In genomic region chr16:98041676-98042075, GRCm38 (mm10) we compare ENCODE assay signal across 10 mouse cellular contexts. TPM values are rescaled to one million over a fixed set of nuclear protein-coding genes. Genes with fewer than 3 reads are reported as not detected.
DNase-seq lines count a peak whose midpoint lies in the region; ATAC-seq and TF ChIP-seq lines count a peak whose summit lies in the region.
"Had no signal": no experiment of that assay in that cellular context is flagged by ENCODE, and none has a peak within 500 bp of the region (broad histone marks: within the 10 kb centered on the region; RNA-seq: fewer than 3 reads in every experiment).

No protein-coding gene starts in this region.

- no peak for ATAC-seq in intestine, embryonic 16.5 days

- H3K79me2 ChIP-seq in MEL (ENCODE audit: control insufficient read depth, insufficient read depth, low read length, poor library complexity): no peaks in the 10 kb centered on the region

- no peaks in the 10 kb centered on the region for H3K27me3 ChIP-seq in MEL (ENCODE audit: control insufficient read depth in 1 of 2, insufficient read depth in 2 of 2, low read length in 2 of 2)
- H3K27me3 ChIP-seq in intestine, embryonic 16.5 days (replicated peaks; ENCODE audit: control insufficient read depth, insufficient read depth, low read length): no peaks in the 10 kb centered on the region
- H3K27me3 ChIP-seq: embryonic facial prominence, embryonic 12.5 days had no signal

- H3K27ac ChIP-seq in MEL (ENCODE audit: control insufficient read depth, low read depth, low read length): no peak overlapping the region
- no peak overlapping the region for H3K27ac ChIP-seq in intestine, embryonic 16.5 days (ENCODE audit: low read length)
- H3K27ac ChIP-seq: embryonic facial prominence, embryonic 12.5 days had no signal

- 82% methylated on average over 2 of the region's 2 CpGs for WGBS in intestine, embryonic 16.5 days

- H3K4me2 ChIP-seq in intestine, embryonic 16.5 days (ENCODE audit: low read depth, low read length): no peak overlapping the region
- H3K4me2 ChIP-seq: embryonic facial prominence, embryonic 12.5 days had no signal

- peak; percentile 3 for DNase-seq in kidney, adult 18-20 months
- no peak for DNase-seq in kidney, postnatal 4 days
- peak; percentile 48 to 57 for DNase-seq in B cell, adult 2 months
- peak; percentile 72 for DNase-seq in MEL (ENCODE audit: low read depth, low spot score)
- peak; percentile 4 for DNase-seq in fat pad, adult 2 months (ENCODE audit: extremely low read depth, low read depth, low spot score)
- peak; percentile 64 for DNase-seq in lung, postnatal 36 days
- no peak for DNase-seq in gastrocnemius, postnatal 25 days

- H3K36me3 ChIP-seq in MEL (ENCODE audit: control insufficient read depth in 1 of 2, insufficient read depth in 2 of 2, low read length in 2 of 2): no peaks in the 10 kb centered on the region
- no peaks in the 10 kb centered on the region for H3K36me3 ChIP-seq in intestine, embryonic 16.5 days (ENCODE audit: control insufficient read depth, insufficient read depth, low read length)

- no peaks in the 10 kb centered on the region; the same call in 1 of the 2 replicates for H3K9me3 ChIP-seq in MEL (replicated peaks; ENCODE audit: insufficient read depth, low read length)
- H3K9me3 ChIP-seq in intestine, embryonic 16.5 days (ENCODE audit: control insufficient read depth, low read length): no peaks in the 10 kb centered on the region

- TF ChIP-seq CTCF in MEL (IDR thresholded peaks at IDR 0.05 in 2 of 3, conservative IDR thresholded peaks at IDR 0.05 in 1 of 3; ENCODE audit: control insufficient read depth in 1 of 3, insufficient read depth in 1 of 3, low read depth in 2 of 3, low read length in 3 of 3, poor library complexity in 1 of 3, severe bottlenecking in 1 of 3): peak; percentile 22 to 70 (median 70); a peak in 5 of 6 replicates

- H3K4me1 ChIP-seq in MEL (ENCODE audit: control insufficient read depth in 1 of 2, insufficient read depth in 2 of 2, low read length in 2 of 2): no peaks in the 10 kb centered on the region
- no peaks in the 10 kb centered on the region for H3K4me1 ChIP-seq in intestine, embryonic 16.5 days (ENCODE audit: control insufficient read depth, insufficient read depth, low read length)
- H3K4me1 ChIP-seq: embryonic facial prominence, embryonic 12.5 days had no signal

- H3K9ac ChIP-seq in MEL (ENCODE audit: control insufficient read depth, low read depth, low read length, poor library complexity, severe bottlenecking): no peak overlapping the region
- H3K9ac ChIP-seq in intestine, embryonic 16.5 days (ENCODE audit: low read depth, low read length): no peak overlapping the region
- H3K9ac ChIP-seq: embryonic facial prominence, embryonic 12.5 days had no signal

- no peak for TF ChIP-seq EP300 in MEL (IDR thresholded peaks at IDR 0.05; ENCODE audit: low read depth in 1 of 2, low read length in 2 of 2)

- H3K4me3 ChIP-seq in MEL (ENCODE audit: control insufficient read depth in 1 of 2, insufficient read depth in 1 of 2, low read depth in 2 of 2, low read length in 2 of 2): no peak overlapping the region
- no peak overlapping the region for H3K4me3 ChIP-seq in intestine, embryonic 16.5 days (ENCODE audit: low read length)
- H3K4me3 ChIP-seq: embryonic facial prominence, embryonic 12.5 days; myocyte had no signal

- TF ChIP-seq RAD21 in MEL (IDR thresholded peaks at IDR 0.05; ENCODE audit: low read depth, low read length): peak; percentile 80

- TF ChIP-seq POLR2A in MEL (IDR thresholded peaks at IDR 0.05; ENCODE audit: control insufficient read depth in 1 of 2, insufficient read depth in 1 of 2, low read depth in 1 of 2, low read length in 2 of 2, poor library complexity in 1 of 2): no peak

TF ChIP-seq in MEL, 35 proteins besides CTCF, POLR2A, EP300 and RAD21:
- TF ChIP-seq JUND (IDR thresholded peaks at IDR 0.05; ENCODE audit: low read depth, low read length) (0 out of 2 replicates have a peak, but pooled peaks have one; percentile 53), MYC (IDR thresholded peaks at IDR 0.05; ENCODE audit: low read depth, low read length) (no peak), ZC3H11A (IDR thresholded peaks at IDR 0.05; ENCODE audit: low read depth, low read length) (peak; percentile 74), SMC3 (IDR thresholded peaks at IDR 0.05; ENCODE audit: low read depth, low read length) (peak; percentile 77)

RNA-seq across cellular contexts. Expression of gene A630089N07Rik, which starts 40.6 kb away (rescaled TPM):
- 3.9 and 7.4 TPM in 2 replicates for total RNA-seq in MEL (2012; rRNA removed)
- polyA plus RNA-seq in MEL (2012; ENCODE audit: insufficient read depth in 1 of 2, insufficient read length in 2 of 2, low read depth in 1 of 2, low replicate concordance in 2 of 2, missing spikeins in 1 of 2): 100 to 1,000 TPM in 1 of 2 experiments, 1 to 10 TPM in 1; 9.8 to 539 TPM
- 12.4 and 13.4 TPM in 2 replicates for polyA plus RNA-seq in intestine, embryonic 16.5 days (2015; fragmentation: Nextera tagmentation; extraction: Ambion mirVana)
- 1 to 10 TPM; 2.5 to 3.1 TPM for total RNA-seq in gastrocnemius, postnatal 25 days (2021)

RNA-seq across cellular contexts. Expression of gene B230307C23Rik, which starts 44.6 kb away (rescaled TPM):
- 37.9 and 54.8 TPM in 2 replicates for total RNA-seq in MEL (2012; rRNA removed)
- 10 to 100 TPM in 1 of 2 experiments, not detected in 1; 27.4 TPM for polyA plus RNA-seq in MEL (2012; ENCODE audit: insufficient read depth in 1 of 2, insufficient read length in 2 of 2, low read depth in 1 of 2, low replicate concordance in 2 of 2, missing spikeins in 1 of 2)
- polyA plus RNA-seq in intestine, embryonic 16.5 days (2015; fragmentation: Nextera tagmentation; extraction: Ambion mirVana): 25.7 and 26.5 TPM in 2 replicates
- total RNA-seq in gastrocnemius, postnatal 25 days (2021): 1 to 10 TPM; 3.9 to 7.9 TPM

Comparison
In these comparisons a context has a peak if more than half of its experiments do, and no peak if none do; other contexts are left out.
1. DNase-seq: peak in kidney, adult 18-20 months (single experiment), B cell, adult 2 months (2 of 2), MEL (single experiment), fat pad, adult 2 months (single experiment) and lung, postnatal 36 days (single experiment); none in kidney, postnatal 4 days (0 of 2) and gastrocnemius, postnatal 25 days (single experiment).